ENCODE assay signal across 25 mouse cellular contexts in the genomic region with DNA sequence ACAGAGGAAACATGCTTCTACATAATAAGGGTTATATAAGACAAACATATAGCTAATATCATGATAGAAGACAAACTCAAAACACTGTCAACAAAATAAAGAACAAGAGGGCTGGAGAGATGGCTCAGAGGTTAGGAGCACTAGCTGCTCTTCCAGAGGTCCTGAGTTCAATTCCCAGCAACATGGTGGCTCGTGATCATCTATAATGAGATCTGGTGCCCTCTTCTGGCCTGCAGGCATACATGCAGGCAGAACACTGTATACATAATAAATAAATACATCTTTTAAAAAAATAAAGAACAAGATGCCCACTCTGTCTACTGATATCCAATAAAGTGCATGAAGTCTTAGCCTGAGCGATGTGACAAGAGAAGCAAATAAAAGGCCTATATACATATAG. TPM values are rescaled to one million over a fixed set of nuclear protein-coding genes. Genes with fewer than 3 reads are reported as not detected.
A peak's percentile ranks its signal among the peaks of the same experiment; 100 is the strongest.
DNase-seq lines count a peak whose midpoint lies in the region; ATAC-seq and TF ChIP-seq lines count a peak whose summit lies in the region.
"Had no signal": no experiment of that assay in that cellular context is flagged by ENCODE, and none has a peak within 500 bp of the region (broad histone marks: within the 10 kb centered on the region; RNA-seq: fewer than 3 reads in every experiment).

No protein-coding gene starts in this region.

- intact Hi-C loops in left cerebral cortex, adult 2 months (cut with DNase I): no loop called here

- H3K9ac ChIP-seq in forebrain, postnatal 0 days: no peak overlapping the region
- no peak overlapping the region for H3K9ac ChIP-seq in forebrain, embryonic 12.5 days
- H3K9ac ChIP-seq: embryonic facial prominence, embryonic 12.5 days; heart, embryonic 12.5 days; hindbrain, embryonic 14.5 days; limb, embryonic 13.5 days; liver, embryonic 12.5 days had no signal

- TF ChIP-seq CTCF in forebrain, postnatal 0 days (IDR thresholded peaks at IDR 0.05; ENCODE audit: low read depth): peak; percentile 28; the same call in 1 of the 2 replicates
- TF ChIP-seq CTCF in left cerebral cortex, adult 2 months (IDR thresholded peaks at IDR 0.05): peak; percentile 26
- peak; percentile 28; the same call in 1 of the 2 replicates for TF ChIP-seq CTCF in E14TG2a.4 (conservative IDR thresholded peaks at IDR 0.05; ENCODE audit: low read length)

- 88% methylated on average over 2 of the region's 2 CpGs for WGBS in forebrain, postnatal 0 days
- 92% methylated on average over 2 of the region's 2 CpGs for WGBS in forebrain, embryonic 12.5 days

- no peak for DNase-seq in forebrain, postnatal 0 days
- DNase-seq in left cerebral cortex, adult 2 months (ENCODE audit: extremely low spot score in 1 of 2, low spot score in 2 of 2): no peak
- no peak for DNase-seq in left cerebral cortex, adult 9 months (ENCODE audit: low spot score in 2 of 2)
- DNase-seq in induced T-regulatory cell, adult 2 months (ENCODE audit: low read depth): peak; percentile 18
- DNase-seq in MN1 (ENCODE audit: low spot score): no peak
- DNase-seq: adrenal gland, postnatal 14 days; cerebellum, adult 11 months; cerebellum, adult 9-10 months; embryo, embryonic 11 days; gastrocnemius, postnatal 14 days; heart, adult 18-20 months; kidney, adult 2 months; kidney, postnatal 10 days; layer of hippocampus, adult 9-11 months; lung, adult 18-20 months; thymus, postnatal 4 days had no signal

- no peak overlapping the region for H3K4me3 ChIP-seq in forebrain, postnatal 0 days (ENCODE audit: low read depth, low read length)
- H3K4me3 ChIP-seq in forebrain, embryonic 12.5 days (replicated peaks): no peak overlapping the region
- no peak overlapping the region for H3K4me3 ChIP-seq in left cerebral cortex, adult 2 months
- no peak overlapping the region for H3K4me3 ChIP-seq in E14TG2a.4 (replicated peaks; ENCODE audit: low read length)
- H3K4me3 ChIP-seq: embryonic facial prominence, embryonic 12.5 days; heart, embryonic 12.5 days; limb, embryonic 13.5 days; liver, embryonic 12.5 days had no signal

- H3K27ac ChIP-seq in forebrain, postnatal 0 days (ENCODE audit: low read depth, low read length): no peak overlapping the region
- H3K27ac ChIP-seq in forebrain, embryonic 12.5 days: no peak overlapping the region
- no peak overlapping the region for H3K27ac ChIP-seq in left cerebral cortex, adult 2 months
- H3K27ac ChIP-seq: embryonic facial prominence, embryonic 12.5 days; hindbrain, embryonic 14.5 days; limb, embryonic 13.5 days; liver, embryonic 12.5 days had no signal

- ATAC-seq in forebrain, postnatal 0 days: no peak
- ATAC-seq in forebrain, embryonic 12.5 days (ENCODE audit: low FRiP score): no peak
- ATAC-seq: inflammation-experienced regulatory T-cells, adult 6 months; liver, embryonic 12.5 days had no signal

- no peaks in the 10 kb centered on the region for H3K36me3 ChIP-seq in forebrain, postnatal 0 days (ENCODE audit: insufficient read depth)
- no peaks in the 10 kb centered on the region for H3K36me3 ChIP-seq in forebrain, embryonic 12.5 days (replicated peaks)
- H3K36me3 ChIP-seq in E14TG2a.4 (ENCODE audit: insufficient read depth, low read length): no peaks in the 10 kb centered on the region
- H3K36me3 ChIP-seq: embryonic facial prominence, embryonic 12.5 days; heart, embryonic 12.5 days; limb, embryonic 13.5 days; liver, embryonic 12.5 days had no signal

- no peaks in the 10 kb centered on the region for H3K9me3 ChIP-seq in forebrain, postnatal 0 days (ENCODE audit: low read length)
- H3K9me3 ChIP-seq in forebrain, embryonic 12.5 days: no peaks in the 10 kb centered on the region
- H3K9me3 ChIP-seq in E14TG2a.4 (ENCODE audit: low read length): no peaks in the 10 kb centered on the region
- H3K9me3 ChIP-seq: embryonic facial prominence, embryonic 12.5 days; heart, embryonic 12.5 days; limb, embryonic 13.5 days; liver, embryonic 12.5 days had no signal

- no peaks in the 10 kb centered on the region for H3K4me1 ChIP-seq in forebrain, postnatal 0 days (ENCODE audit: insufficient read depth)
- no peaks in the 10 kb centered on the region for H3K4me1 ChIP-seq in forebrain, embryonic 12.5 days
- no peaks in the 10 kb centered on the region for H3K4me1 ChIP-seq in E14TG2a.4 (replicated peaks; ENCODE audit: low read depth, low read length)
- H3K4me1 ChIP-seq: embryonic facial prominence, embryonic 12.5 days; heart, embryonic 12.5 days; limb, embryonic 13.5 days; liver, embryonic 12.5 days had no signal

- H3K27me3 ChIP-seq in forebrain, postnatal 0 days (ENCODE audit: insufficient read depth, low read length): no peaks in the 10 kb centered on the region
- H3K27me3 ChIP-seq in forebrain, embryonic 12.5 days: no peaks in the 10 kb centered on the region
- no peaks in the 10 kb centered on the region for H3K27me3 ChIP-seq in E14TG2a.4 (ENCODE audit: insufficient read depth, low read length)
- H3K27me3 ChIP-seq: embryonic facial prominence, embryonic 12.5 days; heart, embryonic 12.5 days; limb, embryonic 13.5 days; liver, embryonic 12.5 days had no signal

- H3K4me2 ChIP-seq in forebrain, postnatal 0 days (ENCODE audit: low read depth): no peak overlapping the region
- H3K4me2 ChIP-seq in forebrain, embryonic 12.5 days: no peak overlapping the region
- H3K4me2 ChIP-seq: embryonic facial prominence, embryonic 12.5 days; heart, embryonic 12.5 days; hindbrain, embryonic 14.5 days; limb, embryonic 13.5 days; liver, embryonic 12.5 days; midbrain, embryonic 11.5 days had no signal

RNA-seq across cellular contexts. Expression of gene Atp10a, which starts 26.7 kb away (rescaled TPM):
- 3.5 and 4.8 TPM in 2 replicates for total RNA-seq in forebrain, postnatal 0 days (2014; rRNA removed)
- 0.57 and 0.70 TPM in 2 replicates for polyA plus RNA-seq in forebrain, postnatal 0 days (2015; fragmentation: Nextera tagmentation; extraction: Ambion mirVana)
- polyA plus RNA-seq in forebrain, embryonic 12.5 days (2016; fragmentation: Nextera tagmentation; extraction: Ambion mirVana): 3.6 and 4.0 TPM in 2 replicates
- 1 to 10 TPM; 8.8 to 9.2 TPM for total RNA-seq in left cerebral cortex, adult 2 months (2021)
